Mouse (Mus musculus) MEL (cell line): ENCODE results near the gene Pop5.

Source experiments
- CTCF ChIP-seq, 3 experiments: IDR thresholded peaks in 2 of 3; conservative IDR thresholded peaks in 1 of 3; 2 replicates each; pipeline ENCODE4 v1.5.1; 2011 to 2012; ENCODE audit warnings: low read length in 3 of 3, low read depth in 2 of 3, mild to moderate bottlenecking in 2 of 3, improper control_type of control experiment in 1 of 3, inconsistent platforms in 1 of 3, mixed read lengths in 1 of 3, moderate library complexity in 1 of 3; ENCODE audit not compliant: control insufficient read depth in 1 of 3, insufficient read depth in 1 of 3, poor library complexity in 1 of 3, severe bottlenecking in 1 of 3
- ETS1 ChIP-seq: IDR thresholded peaks from 2 replicates; pipeline ENCODE4 v1.6.1; 2012; ENCODE audit warnings: low read depth, mild to moderate bottlenecking, inconsistent platforms, low read length, improper control_type of control experiment, moderate library complexity
- GABPA ChIP-seq: IDR thresholded peaks from 2 replicates; pipeline ENCODE4 v1.6.1; 2012; ENCODE audit warnings: low read depth, mild to moderate bottlenecking, inconsistent platforms, low read length, improper control_type of control experiment, moderate library complexity
- HCFC1 ChIP-seq: IDR thresholded peaks from 2 replicates; pipeline ENCODE4 v1.6.1; 2012; ENCODE audit warnings: low read depth, mild to moderate bottlenecking, inconsistent platforms, low read length, improper control_type of control experiment, moderate library complexity
- MAX ChIP-seq: IDR thresholded peaks from 2 replicates; pipeline ENCODE4 v1.6.1; 2011; ENCODE audit warnings: low read length, improper control_type of control experiment
- NELFE ChIP-seq: IDR thresholded peaks from 2 replicates; pipeline ENCODE4 v1.6.1; 2011; ENCODE audit warnings: low read depth, low read length, improper control_type of control experiment
- NRF1 ChIP-seq: IDR thresholded peaks from 2 replicates; pipeline ENCODE4 v1.6.1; 2014; ENCODE audit warnings: low read depth, mild to moderate bottlenecking, inconsistent platforms, low read length, improper control_type of control experiment, moderate library complexity; ENCODE audit not compliant: poor library complexity, insufficient read depth, severe bottlenecking
- POLR2A ChIP-seq, 2 experiments: IDR thresholded peaks; 2 replicates each; pipeline ENCODE4 v1.6.1; 2011 to 2012; ENCODE audit warnings: low read length in 2 of 2, mild to moderate bottlenecking in 2 of 2, control low read depth in 1 of 2, improper control_type of control experiment in 1 of 2, low read depth in 1 of 2, moderate library complexity in 1 of 2; ENCODE audit not compliant: control insufficient read depth in 1 of 2, insufficient read depth in 1 of 2, poor library complexity in 1 of 2
- POLR2AphosphoS5 ChIP-seq: IDR thresholded peaks from 2 replicates; pipeline ENCODE4 v1.6.1; 2012; ENCODE audit warnings: low read depth, borderline replicate concordance, mild to moderate bottlenecking, inconsistent platforms, low read length, moderate library complexity, mixed read lengths
- RCOR1 ChIP-seq: IDR thresholded peaks from 2 replicates; pipeline ENCODE4 v1.6.1; 2012; ENCODE audit warnings: low read depth, mild to moderate bottlenecking, inconsistent platforms, low read length, improper control_type of control experiment
- UBTF ChIP-seq: IDR thresholded peaks from 2 replicates; pipeline ENCODE4 v1.6.1; 2012; ENCODE audit warnings: low read depth, mild to moderate bottlenecking, inconsistent platforms, low read length, improper control_type of control experiment, moderate library complexity, borderline replicate concordance; ENCODE audit not compliant: insufficient read depth
- USF1 ChIP-seq: IDR thresholded peaks from 2 replicates; pipeline ENCODE4 v1.6.1; 2014; ENCODE audit warnings: low read depth, mild to moderate bottlenecking, inconsistent platforms, low read length, improper control_type of control experiment, moderate library complexity
- ZC3H11A ChIP-seq: IDR thresholded peaks from 2 replicates; pipeline ENCODE4 v1.6.1; 2012; ENCODE audit warnings: low read depth, mild to moderate bottlenecking, inconsistent platforms, low read length, improper control_type of control experiment

GRCm38 (mm10) chr5:115261880-115262279 lies 26.2 kb downstream of the Pop5 start:
- TF ChIP-seq GABPA (no peak), CTCF (IDR thresholded peaks at IDR 0.05 in 2 of 3, conservative IDR thresholded peaks at IDR 0.05 in 1 of 3; ENCODE audit: control insufficient read depth in 1 of 3, insufficient read depth in 1 of 3, low read depth in 2 of 3, low read length in 3 of 3, poor library complexity in 1 of 3, severe bottlenecking in 1 of 3) (no peak), HCFC1 (no peak), USF1 (no peak), POLR2A (IDR thresholded peaks at IDR 0.05; ENCODE audit: control insufficient read depth in 1 of 2, insufficient read depth in 1 of 2, low read depth in 1 of 2, low read length in 2 of 2, poor library complexity in 1 of 2) (no peak), POLR2AphosphoS5 (no peak), NELFE (no peak), RCOR1 (no peak), MAX (no peak), UBTF (no peak), ZC3H11A (no peak), NRF1 (no peak), ETS1 (no peak)
